ENCODE assay signal across 7 mouse cellular contexts in genomic region chr7:25241062-25241461, GRCm38 (mm10). TPM values are rescaled to one million over a fixed set of nuclear protein-coding genes. Genes with fewer than 3 reads are reported as not detected.
A peak's percentile ranks its signal among the peaks of the same experiment; 100 is the strongest.
DNase-seq lines count a peak whose midpoint lies in the region; ATAC-seq and TF ChIP-seq lines count a peak whose summit lies in the region.

No protein-coding gene starts in this region.

- no peak for DNase-seq in testis, postnatal 14 days (ENCODE audit: low spot score)
- DNase-seq in embryo, embryonic 9.5 days (ENCODE audit: extremely low spot score), result peak; percentile 51
- peak; percentile 72 to 73 for DNase-seq in heart, adult 9 months (ENCODE audit: low spot score in 2 of 2)
- peak; percentile 76 to 88 for DNase-seq in layer of hippocampus, adult 2 months (ENCODE audit: low spot score in 2 of 2)
- DNase-seq in lung, postnatal 25 days (ENCODE audit: low spot score), result peak; percentile 75

- no peaks in the 10 kb centered on the region for H3K27me3 ChIP-seq in testis, adult 2 months (ENCODE audit: control insufficient read depth, insufficient read depth, low read length)

- H3K4me1 ChIP-seq in testis, adult 2 months (ENCODE audit: control insufficient read depth, insufficient read depth, low read length), result peaks cover 11% of the 10 kb centered on the region

- no peaks in the 10 kb centered on the region for H3K36me3 ChIP-seq in testis, adult 2 months (ENCODE audit: control insufficient read depth, insufficient read depth, low read length)

- H3K27ac ChIP-seq in testis, adult 2 months (ENCODE audit: control insufficient read depth, insufficient read depth, low read depth, low read length), result no peak overlapping the region
- H3K27ac ChIP-seq in layer of hippocampus, adult 2 months, result peak overlapping the region; percentile 100

- H3K4me3 ChIP-seq in testis, adult 2 months (ENCODE audit: control insufficient read depth, low read depth, low read length), result no peak overlapping the region
- no peak overlapping the region for H3K4me3 ChIP-seq in layer of hippocampus, adult 2 months

- no peak for ATAC-seq in erythroblast, adult 5-6 weeks (replicated peaks; ENCODE audit: low FRiP score, poor library complexity, severe bottlenecking)

- TF ChIP-seq CTCF in testis, adult 2 months (IDR thresholded peaks at IDR 0.05; ENCODE audit: control insufficient read depth, insufficient read depth, insufficient replicate concordance, low read depth, low read length), result peak; percentile 44; the same call in 1 of the 2 replicates
- peak; percentile 85 for TF ChIP-seq CTCF in layer of hippocampus, adult 2 months (conservative IDR thresholded peaks at IDR 0.05)

- TF ChIP-seq POLR2A in testis, adult 2 months (IDR thresholded peaks at IDR 0.05; ENCODE audit: control insufficient read depth, low read depth, low read length), result no peak

RNA-seq across cellular contexts. Expression of gene Gsk3a, which starts 3.4 kb away (rescaled TPM):
- polyA plus RNA-seq in testis, adult 2 months (2012; rRNA removed), result 91.9 and 94.8 TPM in 2 replicates
- total RNA-seq in layer of hippocampus, adult 2 months (2021), result 100 to 1,000 TPM; 206 to 220 TPM
- 35.2 and 39.5 TPM in 2 replicates for total RNA-seq in erythroblast, adult 5-6 weeks (2015; ENCODE audit: low replicate concordance)
- 24.2 and 29.0 TPM in 2 replicates for total RNA-seq in erythroblast, adult 5-6 weeks (2017; ENCODE audit: low replicate concordance)

RNA-seq across cellular contexts. Expression of gene Erf, which starts 9.5 kb away (rescaled TPM):
- 40.4 and 44.1 TPM in 2 replicates for polyA plus RNA-seq in testis, adult 2 months (2012; rRNA removed)
- total RNA-seq in layer of hippocampus, adult 2 months (2021), result 10 to 100 TPM; 40.3 to 45.1 TPM
- 3.3 and 3.6 TPM in 2 replicates for total RNA-seq in erythroblast, adult 5-6 weeks (2015; ENCODE audit: low replicate concordance)
- 2.4 and 2.6 TPM in 2 replicates for total RNA-seq in erythroblast, adult 5-6 weeks (2017; ENCODE audit: low replicate concordance)

RNA-seq across cellular contexts. Expression of gene Zfp526, which starts 19.8 kb away (rescaled TPM):
- polyA plus RNA-seq in testis, adult 2 months (2012; rRNA removed), result 29.4 and 31.9 TPM in 2 replicates
- 10 to 100 TPM; 10.5 to 12.7 TPM for total RNA-seq in layer of hippocampus, adult 2 months (2021)
- total RNA-seq in erythroblast, adult 5-6 weeks (2015; ENCODE audit: low replicate concordance), result 25.4 and 27.4 TPM in 2 replicates
- total RNA-seq in erythroblast, adult 5-6 weeks (2017; ENCODE audit: low replicate concordance), result 33.7 and 37.7 TPM in 2 replicates

RNA-seq across cellular contexts. Expression of gene Dedd2, which starts 20.6 kb away (rescaled TPM):
- 26.0 and 27.1 TPM in 2 replicates for polyA plus RNA-seq in testis, adult 2 months (2012; rRNA removed)
- total RNA-seq in layer of hippocampus, adult 2 months (2021), result 10 to 100 TPM; 23.7 to 24.1 TPM
- 53.8 and 59.1 TPM in 2 replicates for total RNA-seq in erythroblast, adult 5-6 weeks (2015; ENCODE audit: low replicate concordance)
- 164 and 194 TPM in 2 replicates for total RNA-seq in erythroblast, adult 5-6 weeks (2017; ENCODE audit: low replicate concordance)

RNA-seq across cellular contexts. Expression of gene Cic, which starts 26.4 kb away (rescaled TPM):
- polyA plus RNA-seq in testis, adult 2 months (2012; rRNA removed), result 41.8 and 42.1 TPM in 2 replicates
- 100 to 1,000 TPM; 218 to 225 TPM for total RNA-seq in layer of hippocampus, adult 2 months (2021)
- 60.2 and 77.4 TPM in 2 replicates for total RNA-seq in erythroblast, adult 5-6 weeks (2015; ENCODE audit: low replicate concordance)
- 15.3 and 26.6 TPM in 2 replicates for total RNA-seq in erythroblast, adult 5-6 weeks (2017; ENCODE audit: low replicate concordance)

Comparison
In these comparisons a context has a peak if more than half of its experiments do, and no peak if none do; other contexts are left out.
1. RNA of gene Gsk3a, which starts 3.4 kb away (total RNA-seq): 206 to 220 TPM in layer of hippocampus, adult 2 months; 24.2 to 39.5 TPM in erythroblast, adult 5-6 weeks; every median in the first group is over 4 times any median in the second.
2. RNA of gene Erf, which starts 9.5 kb away (total RNA-seq): 40.3 to 45.1 TPM in layer of hippocampus, adult 2 months; 2.4 to 3.6 TPM in erythroblast, adult 5-6 weeks; every median in the first group is over 4 times any median in the second.